Mouse (Mus musculus) splenic B cell, adult 2 months (primary cell): ENCODE results near the gene Myl6.

Experiments
- DNase-seq: peaks from one replicate; pipeline ENCODE4 v3.0.0-alpha.2; 2011; ENCODE audit warnings: low read depth, low spot score
- H3K27me3 ChIP-seq: 2 replicates; pipeline ENCODE4 v1.6.1; 2012; ENCODE audit warnings: mild to moderate bottlenecking, low read length, moderate library complexity, mixed read lengths; ENCODE audit not compliant: control insufficient read depth, poor library complexity, insufficient read depth, severe bottlenecking
- H3K36me3 ChIP-seq: 2 replicates; pipeline ENCODE4 v1.6.1; 2012; ENCODE audit warnings: mild to moderate bottlenecking, low read length, moderate library complexity, mixed read lengths; ENCODE audit not compliant: control insufficient read depth, poor library complexity, insufficient read depth, severe bottlenecking

Myl6 gene

DNA sequence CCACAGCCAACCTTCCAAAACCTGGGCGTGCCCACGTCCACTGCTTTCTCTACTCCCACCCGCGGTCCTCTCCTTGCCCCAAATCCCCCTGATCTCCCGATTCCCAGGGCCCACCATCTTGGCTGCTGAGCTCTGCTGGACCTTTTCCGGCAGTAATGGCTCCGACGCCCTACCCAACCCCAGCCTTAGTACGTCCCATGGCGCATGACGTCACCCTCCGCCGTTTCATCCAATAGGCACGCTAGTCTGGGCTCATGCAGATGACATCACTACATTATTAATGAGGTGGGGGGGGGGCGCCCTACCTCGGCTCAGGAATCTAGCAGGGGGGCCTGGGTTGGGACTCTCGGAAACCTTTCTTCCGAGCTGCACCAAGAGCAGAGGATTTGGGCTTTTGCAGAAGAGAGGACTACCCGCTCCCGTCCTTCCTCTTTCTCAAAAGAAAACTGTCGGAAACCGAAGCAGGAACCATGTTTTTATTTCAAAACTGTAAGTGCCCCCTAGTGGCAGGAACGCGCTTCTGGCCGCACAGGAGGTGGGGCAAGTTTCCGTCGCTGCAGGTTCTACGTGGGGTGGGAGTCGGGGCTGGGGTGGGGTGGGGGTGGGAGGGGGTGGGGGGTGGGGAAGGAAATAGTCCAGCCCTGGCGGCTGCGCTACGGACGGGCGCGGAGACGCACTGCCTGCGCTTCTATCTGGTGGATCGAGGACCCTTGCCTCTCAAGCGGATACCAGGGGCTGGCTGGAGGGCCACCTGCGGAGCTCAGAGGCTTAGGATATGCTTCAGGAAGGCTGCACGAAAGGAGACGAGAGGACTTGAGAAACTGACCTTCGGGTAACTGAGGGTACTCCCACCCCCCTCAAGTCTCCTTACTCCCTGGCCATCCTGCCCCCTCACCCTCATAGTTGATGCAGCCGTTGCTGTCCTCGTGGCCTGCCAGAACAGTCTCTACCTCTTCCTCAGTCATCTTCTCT, at the start of gene Myl6:
TSS of gene Myl6 (minus strand) at position 451 of the 972 bp plus-strand sequence.
- DNase-seq: peak; percentile 98
- Histone ChIP-seq H3K36me3 (peaks cover 2% of the 10 kb centered on the region), H3K27me3 (no peaks in the 10 kb centered on the region)

DNA sequence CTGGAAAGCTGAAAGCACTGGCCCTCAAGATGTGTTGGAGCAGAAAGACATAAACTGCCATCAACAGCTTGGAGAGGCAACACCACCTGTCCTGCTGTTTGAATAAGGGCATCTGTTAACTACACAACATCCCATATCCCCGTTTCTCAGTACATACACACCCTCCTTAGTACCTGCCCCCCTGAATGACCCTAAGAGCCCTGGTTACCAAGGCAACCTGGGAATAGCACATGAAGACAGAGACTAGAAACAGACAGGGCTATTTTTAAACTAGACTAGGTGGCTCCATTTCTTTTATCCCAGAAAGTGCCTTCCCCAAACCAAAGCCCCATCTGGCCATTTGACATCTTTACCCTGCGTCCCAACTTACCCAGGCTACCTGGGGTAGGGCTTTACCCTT, 49.2 kb upstream of the Myl6 start:
- Histone ChIP-seq H3K27me3 (no peaks in the 10 kb centered on the region), H3K36me3 (peaks cover 18% of the 10 kb centered on the region)
- DNase-seq: no peak

DNA sequence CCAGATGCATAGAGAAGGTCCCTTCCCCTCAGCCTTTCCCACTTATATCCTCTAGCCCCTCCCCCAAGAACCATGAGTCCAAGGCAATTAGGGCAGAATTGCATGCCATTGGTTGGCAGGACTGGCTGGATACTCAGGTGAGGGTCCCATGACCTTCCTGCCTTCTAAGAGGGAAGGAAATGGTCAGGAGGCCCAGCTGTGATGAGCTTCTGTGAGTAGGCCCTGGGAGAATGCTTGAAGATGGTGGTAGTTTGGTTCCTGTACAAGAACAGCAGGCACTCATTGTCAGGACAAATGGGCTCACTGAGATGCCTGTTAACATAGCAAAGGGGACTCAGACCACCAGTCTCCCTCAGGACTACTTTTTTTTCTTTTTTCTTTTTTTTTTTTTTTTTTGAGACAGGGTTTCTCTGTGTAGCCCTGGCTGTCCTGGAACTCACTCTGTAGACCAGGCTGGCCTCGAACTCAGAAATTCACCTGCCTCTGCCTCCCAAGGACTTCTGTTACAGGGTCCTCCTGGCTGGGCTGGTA, 44.5 kb upstream of the Myl6 start:
- no peak for DNase-seq
- Histone ChIP-seq H3K27me3 (no peaks in the 10 kb centered on the region), H3K36me3 (no peaks in the 10 kb centered on the region; the same call in 1 of the 2 replicates)

DNA sequence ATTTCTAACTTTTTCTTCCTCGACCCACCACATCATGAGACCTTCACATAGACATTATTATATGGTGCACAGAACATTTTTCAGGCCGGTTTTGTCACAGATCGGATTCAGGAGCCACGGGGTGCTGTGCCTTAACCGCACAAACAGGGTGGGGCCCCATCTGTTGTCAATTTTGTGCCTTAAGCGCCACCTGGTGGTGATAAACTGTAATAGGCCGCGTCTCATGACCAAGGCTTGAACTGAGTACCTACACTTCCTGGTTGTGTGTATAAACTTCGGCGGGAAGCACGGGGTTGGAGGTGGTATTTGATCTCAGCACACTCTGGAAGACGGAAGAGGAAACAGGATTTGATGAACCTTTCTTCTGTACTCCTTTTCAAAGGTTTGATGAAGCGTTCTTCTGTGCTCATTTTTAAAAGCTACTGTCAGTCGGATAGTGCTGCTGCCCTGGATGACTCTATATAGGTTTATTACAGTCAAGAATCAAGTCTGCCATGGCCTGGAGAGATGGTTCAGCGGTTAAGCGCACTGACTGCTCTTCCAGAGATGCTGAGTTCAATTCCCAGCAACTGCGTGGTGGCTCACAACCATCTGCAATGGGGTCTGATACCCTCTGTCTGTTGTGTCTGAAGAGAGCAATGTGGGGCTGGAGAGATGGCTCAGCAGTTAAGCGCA, 42.5 kb upstream of the Myl6 start:
- no peaks in the 10 kb centered on the region for H3K27me3 ChIP-seq
- H3K36me3 ChIP-seq: no peaks in the 10 kb centered on the region
- peak; percentile 95 for DNase-seq

DNA sequence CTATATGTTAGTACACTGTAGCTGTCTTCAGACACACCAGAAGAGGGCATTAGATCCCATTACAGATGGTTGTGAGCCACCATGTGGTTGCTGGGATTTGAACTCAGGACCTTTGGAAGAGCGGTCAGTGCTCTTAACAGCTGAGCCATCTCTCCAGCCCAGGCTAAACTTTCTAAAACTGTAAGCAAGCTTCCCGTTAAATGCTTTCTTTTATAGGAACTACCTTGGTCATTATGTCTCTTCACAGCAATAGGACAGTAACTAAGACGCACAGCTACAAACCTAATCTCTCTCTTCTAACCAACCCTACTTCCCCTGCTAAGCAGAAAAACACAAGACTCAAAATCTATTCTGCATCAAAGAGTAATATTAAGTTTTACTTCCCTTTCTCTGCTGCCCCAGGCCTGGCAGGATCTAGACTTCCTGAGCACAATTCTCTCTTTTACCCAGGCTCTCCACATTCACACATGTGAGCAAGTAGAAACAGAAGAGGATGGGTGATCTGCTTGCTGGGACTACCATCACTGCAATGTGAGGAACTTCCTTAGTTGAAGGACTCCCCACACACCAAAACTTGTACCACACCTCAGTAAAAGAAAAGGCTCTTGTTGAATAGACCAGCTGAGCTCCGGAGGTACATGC, 41.8 kb upstream of the Myl6 start:
- peak; percentile 80 for DNase-seq

DNA sequence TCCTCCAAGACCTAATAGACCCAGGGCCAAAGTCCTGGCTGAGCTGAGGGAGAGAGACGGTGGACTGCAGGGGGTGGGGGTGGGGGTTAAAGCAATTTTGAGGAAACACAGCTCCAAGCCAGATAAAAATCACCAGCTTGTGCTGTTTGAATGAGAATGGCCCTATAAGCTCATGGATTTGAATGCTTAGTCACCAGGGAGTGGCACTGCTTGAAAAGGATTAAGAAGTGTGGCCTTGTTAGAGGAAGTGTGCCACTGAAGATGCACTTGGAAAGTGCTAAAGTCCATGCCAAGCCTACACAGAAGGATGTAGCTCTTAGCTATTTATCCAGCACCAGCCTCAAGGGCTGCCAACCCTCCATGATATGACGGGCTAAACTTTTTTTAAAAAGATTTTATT, 41.3 kb upstream of the Myl6 start:
- H3K27me3 ChIP-seq: no peaks in the 10 kb centered on the region
- DNase-seq: peak; percentile 35
- no peaks in the 10 kb centered on the region for H3K36me3 ChIP-seq

More for the DNA sequence above, 41.8 kb upstream of the Myl6 start:
- Histone ChIP-seq H3K36me3 (no peaks in the 10 kb centered on the region), H3K27me3 (no peaks in the 10 kb centered on the region)

DNA sequence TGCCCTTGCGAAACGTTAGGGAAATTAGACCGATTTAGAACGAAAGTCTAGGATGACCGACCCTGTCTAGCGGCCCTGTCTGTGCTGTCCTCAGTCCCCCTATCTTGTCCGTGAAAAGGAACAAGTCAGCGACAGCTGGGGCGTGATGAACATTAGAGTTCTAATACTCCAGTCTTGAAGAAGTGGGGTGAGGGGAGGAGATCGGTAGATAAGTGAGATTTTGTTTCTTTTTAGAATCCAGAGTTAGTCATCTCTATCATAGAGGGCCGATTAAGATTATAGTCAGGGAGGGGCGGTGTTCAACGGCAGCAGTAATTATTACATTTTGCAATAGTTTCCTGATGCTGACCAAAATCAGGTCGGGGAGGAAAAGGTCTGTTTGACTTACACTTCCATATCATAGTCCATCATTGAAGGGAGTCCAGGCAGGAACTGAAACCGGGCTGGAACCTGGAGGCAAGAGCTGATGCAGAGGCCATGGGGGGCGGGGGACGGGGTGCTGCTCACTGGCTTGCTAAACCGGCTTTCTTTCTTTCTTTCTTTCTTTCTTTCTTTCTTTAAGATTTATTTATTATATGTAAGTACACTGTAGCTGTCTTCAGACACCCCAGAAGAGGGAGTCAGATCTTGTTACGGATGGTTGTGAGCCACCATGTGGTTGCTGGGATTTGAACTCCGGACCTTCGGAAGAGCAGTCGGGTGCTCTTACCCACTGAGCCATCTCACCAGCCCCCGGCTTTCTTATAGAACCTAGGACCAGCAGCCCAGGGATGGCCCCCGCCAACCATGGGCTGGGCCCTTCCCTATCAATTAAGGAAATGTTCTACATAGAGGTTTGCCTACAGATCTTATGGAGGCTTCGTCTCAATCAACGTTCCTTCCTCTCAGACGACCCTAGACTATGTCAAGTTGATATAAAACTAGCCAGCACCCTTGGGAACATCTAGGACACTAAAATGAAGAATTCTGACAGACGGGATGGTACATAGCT, 32.7 kb upstream of the Myl6 start:
- Histone ChIP-seq H3K36me3 (peaks cover 4% of the 10 kb centered on the region), H3K27me3 (no peaks in the 10 kb centered on the region)
- peak; percentile 46 for DNase-seq

DNA sequence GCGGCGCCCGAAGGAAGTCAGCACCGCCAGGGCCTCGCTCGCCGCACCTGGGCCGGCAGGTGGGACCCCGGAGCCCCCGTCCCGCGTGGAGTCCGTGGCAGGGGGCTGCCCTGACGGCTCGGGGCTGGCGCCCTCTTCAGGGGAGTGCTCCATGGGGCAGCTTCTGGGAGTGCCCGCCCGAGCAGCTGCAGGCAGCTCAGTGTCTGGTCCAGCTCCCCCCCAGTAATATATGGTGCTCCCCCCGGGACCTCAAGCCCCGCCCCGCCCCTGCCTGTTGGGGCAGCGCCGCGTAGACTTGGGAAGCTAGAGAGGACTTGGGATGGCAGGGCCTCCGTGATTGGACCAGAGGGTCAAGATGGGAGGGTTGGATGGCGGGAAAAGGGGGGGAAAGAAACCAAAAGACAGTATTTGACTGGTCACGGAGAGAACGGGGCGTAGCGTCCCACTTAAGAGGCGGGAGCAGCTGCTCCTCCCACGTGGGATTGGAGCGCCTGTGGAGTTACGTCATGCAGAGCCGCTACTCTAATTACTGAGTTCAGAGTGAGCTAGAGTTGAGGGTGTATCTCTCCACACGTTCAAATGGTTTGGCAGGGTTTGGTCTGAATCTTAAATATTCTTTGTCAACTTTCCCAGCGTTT, 31.8 kb upstream of the Myl6 start, which contains the start of gene Esyt1:
TSS of gene Esyt1 (minus strand) at position 201 of the 638 bp plus-strand sequence.
- no peaks in the 10 kb centered on the region for H3K27me3 ChIP-seq
- peak; percentile 97 for DNase-seq
- peaks cover 4% of the 10 kb centered on the region for H3K36me3 ChIP-seq

DNA sequence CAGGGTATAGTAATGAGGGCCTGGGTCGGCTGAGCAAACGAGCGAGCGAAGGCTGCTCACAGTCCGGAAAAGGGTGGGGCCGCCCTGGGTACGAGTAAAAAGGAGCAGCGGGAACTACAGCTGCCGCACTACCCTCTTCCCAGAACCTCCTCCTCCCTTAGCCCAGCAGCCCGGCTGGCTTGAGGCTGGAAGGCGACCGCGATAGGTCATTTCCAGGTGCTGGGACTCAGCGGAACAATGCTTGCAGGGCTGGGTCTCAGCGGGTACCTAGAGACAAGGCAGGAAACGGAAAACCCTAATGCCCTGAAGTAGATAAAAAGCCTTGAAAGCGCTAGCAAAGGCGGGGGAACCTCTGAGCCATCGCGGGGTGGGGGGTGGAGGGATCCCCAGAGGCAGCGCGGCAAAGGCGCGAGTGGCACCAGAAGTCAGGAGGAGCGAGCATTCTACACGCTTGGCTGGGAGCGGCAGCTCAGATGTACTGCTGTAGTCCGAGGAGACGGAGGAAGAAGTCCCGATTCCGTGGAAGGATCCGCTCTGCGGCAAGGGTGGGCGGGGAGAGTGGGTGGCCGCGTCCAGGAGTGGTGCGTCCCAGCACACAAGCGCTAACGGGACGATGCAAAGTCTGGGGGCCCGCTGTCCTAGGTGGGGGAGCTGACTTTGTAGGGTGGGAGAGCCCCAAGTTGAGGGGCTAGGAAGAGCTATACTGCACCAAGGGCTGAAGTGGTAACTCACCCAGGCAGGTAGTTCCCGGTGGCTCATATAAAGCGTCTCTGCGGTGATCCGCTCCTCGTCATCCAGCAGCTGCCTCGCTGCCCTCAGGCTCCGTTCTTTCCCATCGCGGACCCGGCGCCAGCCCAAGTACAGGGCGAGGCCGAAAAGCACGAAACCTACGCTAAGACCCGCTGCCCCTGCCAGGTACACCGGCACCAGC, 31.1 kb upstream of the Myl6 start:
- Histone ChIP-seq H3K36me3 (peaks cover 12% of the 10 kb centered on the region), H3K27me3 (no peaks in the 10 kb centered on the region)
- peak; percentile 82 for DNase-seq

DNA sequence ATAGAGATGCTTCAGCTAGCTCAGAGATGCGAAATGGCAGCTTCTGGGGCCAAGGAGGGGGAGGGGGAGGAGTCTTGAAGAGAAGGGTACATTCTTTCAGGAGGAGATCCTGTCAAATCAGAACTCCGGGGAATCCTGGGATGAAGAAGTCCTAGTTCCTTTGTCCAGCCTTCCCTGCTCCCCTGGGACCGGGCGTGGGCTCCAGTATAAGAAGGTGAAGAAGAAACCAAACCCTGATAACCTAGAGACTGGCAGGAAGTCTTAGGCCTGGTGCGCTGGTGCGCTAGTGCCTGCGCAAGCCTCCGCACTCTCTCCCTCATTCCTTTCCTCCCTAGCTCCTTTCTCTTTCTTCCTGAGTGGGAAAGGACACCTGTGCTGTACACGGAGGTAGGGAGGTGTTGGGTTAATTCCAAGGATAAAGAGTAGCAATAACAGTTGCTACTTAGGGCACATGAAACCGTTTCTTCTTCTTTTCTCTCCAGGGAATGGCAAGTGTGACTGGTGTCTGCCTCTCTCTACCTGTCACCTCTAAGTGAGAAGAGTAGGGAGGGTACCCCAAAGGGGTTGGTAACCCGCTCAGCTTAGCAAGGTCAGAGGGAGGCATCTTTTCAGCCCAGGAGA, 30.3 kb upstream of the Myl6 start:
- peak; percentile 43 for DNase-seq

DNA sequence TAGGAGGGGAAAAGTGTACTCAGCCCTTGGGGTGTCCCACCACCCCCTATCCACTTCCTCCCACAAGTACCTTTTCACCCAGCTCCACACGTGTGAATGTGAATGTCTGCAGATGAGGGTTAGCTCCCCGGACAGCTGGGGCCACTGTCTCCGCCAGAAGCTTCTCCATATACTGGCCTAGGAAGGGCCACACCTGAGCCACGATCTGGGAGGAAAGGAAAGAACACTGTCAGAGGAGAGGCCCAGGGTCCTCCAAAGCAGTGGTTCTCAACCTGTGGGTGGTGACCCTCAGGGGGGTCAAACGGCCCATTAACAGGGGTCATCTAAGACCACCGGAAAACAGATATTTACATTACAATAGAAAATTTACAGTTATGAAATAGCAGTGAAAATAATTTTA, 28.4 kb upstream of the Myl6 start:
- DNase-seq: no peak
- H3K36me3 ChIP-seq: peaks cover 15% of the 10 kb centered on the region
- no peaks in the 10 kb centered on the region for H3K27me3 ChIP-seq

More for the DNA sequence above, 30.3 kb upstream of the Myl6 start:
- Histone ChIP-seq H3K36me3 (peaks cover 15% of the 10 kb centered on the region), H3K27me3 (no peaks in the 10 kb centered on the region)

DNA sequence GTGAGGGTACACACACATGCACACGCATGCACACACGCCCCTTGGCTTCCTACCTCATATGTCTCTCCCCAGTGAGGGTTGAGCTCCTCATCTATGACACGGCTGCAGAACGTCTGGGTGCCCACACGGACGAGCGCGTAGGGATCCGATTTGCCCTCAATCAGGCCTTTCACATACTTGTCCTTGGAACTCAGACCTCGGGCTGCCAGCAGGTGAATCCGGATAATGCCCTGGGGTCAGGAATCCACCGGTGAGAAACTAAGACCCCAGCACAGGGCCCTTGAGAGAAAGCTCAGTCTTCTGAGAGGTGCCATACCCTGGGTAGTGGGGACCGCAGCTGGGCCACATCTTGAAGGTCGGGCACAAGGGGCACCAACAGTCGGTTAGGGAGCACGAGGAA, 26.6 kb upstream of the Myl6 start:
- DNase-seq: no peak
- H3K36me3 ChIP-seq: peaks cover 21% of the 10 kb centered on the region

More for the DNA sequence above, 26.6 kb upstream of the Myl6 start:
- H3K27me3 ChIP-seq: no peaks in the 10 kb centered on the region
